Mouse (Mus musculus) stomach, embryonic 15.5 days (tissue): ENCODE data around the gene Isl1. TPM values are rescaled to one million over a fixed set of nuclear protein-coding genes. Genes with fewer than 3 reads are reported as not detected.
A peak's percentile ranks its signal among the peaks of the same experiment; 100 is the strongest.

ENCODE experiments used
- ATAC-seq: fragments of 200-750 bp; cut with Nextera tagmentation; 2 replicates; pipeline ENCODE4 v1.8.0; 2017; ENCODE audit warnings: low read depth, moderate number of reproducible peaks, moderate TSS enrichment; ENCODE audit not compliant: insufficient read depth, low FRiP score
- H3K27ac ChIP-seq: fragments of 300-500 bp; sonication (generic); 2 replicates; pipeline ENCODE4 v1.5.1; 2015; ENCODE audit warnings: mild to moderate bottlenecking, inconsistent platforms
- H3K27me3 ChIP-seq: fragments of 300-500 bp; sonication (generic); replicated peaks from 2 replicates; pipeline ENCODE4 v1.6.1; 2015; ENCODE audit warnings: inconsistent platforms
- H3K36me3 ChIP-seq: fragments of 300-500 bp; sonication (generic); 2 replicates; pipeline ENCODE4 v1.6.1; 2015; ENCODE audit warnings: inconsistent platforms
- H3K4me1 ChIP-seq: fragments of 300-500 bp; sonication (generic); 2 replicates; pipeline ENCODE4 v1.6.1; 2015; ENCODE audit warnings: inconsistent platforms
- H3K4me2 ChIP-seq: fragments of 300-500 bp; sonication (generic); 2 replicates; pipeline ENCODE4 v1.6.1; 2015; ENCODE audit warnings: mild to moderate bottlenecking, inconsistent platforms
- H3K4me3 ChIP-seq: fragments of 300-500 bp; sonication (generic); replicated peaks from 2 replicates; pipeline ENCODE4 v1.5.1; 2015; ENCODE audit warnings: inconsistent platforms
- H3K9ac ChIP-seq: fragments of 300-500 bp; sonication (generic); 2 replicates; pipeline ENCODE4 v1.6.1; 2015; ENCODE audit warnings: inconsistent platforms
- H3K9me3 ChIP-seq: fragments of 300-500 bp; sonication (generic); 2 replicates; pipeline ENCODE4 v1.6.1; 2016; ENCODE audit warnings: inconsistent platforms
- WGBS: fragments of 180-500 bp; shearing (Covaris S2); methylation state at CpG from one replicate; pipeline ENCODE4 v1.1.7; 2015; 5-methylcytosine and 5-hydroxymethylcytosine counted together
- polyA plus RNA-seq: library from polyadenylated mRNA; unstranded; fragments of >200 nt; fragmentation: Nextera tagmentation; extraction: Ambion mirVana; gene quantifications from 2 replicates; pipeline ENCODE4 v1.2.1, GENCODE M21; 2015

The Isl1 gene
- polyA plus RNA-seq, 1 experiment from 2014 or later, result 29.7 TPM

DNA sequence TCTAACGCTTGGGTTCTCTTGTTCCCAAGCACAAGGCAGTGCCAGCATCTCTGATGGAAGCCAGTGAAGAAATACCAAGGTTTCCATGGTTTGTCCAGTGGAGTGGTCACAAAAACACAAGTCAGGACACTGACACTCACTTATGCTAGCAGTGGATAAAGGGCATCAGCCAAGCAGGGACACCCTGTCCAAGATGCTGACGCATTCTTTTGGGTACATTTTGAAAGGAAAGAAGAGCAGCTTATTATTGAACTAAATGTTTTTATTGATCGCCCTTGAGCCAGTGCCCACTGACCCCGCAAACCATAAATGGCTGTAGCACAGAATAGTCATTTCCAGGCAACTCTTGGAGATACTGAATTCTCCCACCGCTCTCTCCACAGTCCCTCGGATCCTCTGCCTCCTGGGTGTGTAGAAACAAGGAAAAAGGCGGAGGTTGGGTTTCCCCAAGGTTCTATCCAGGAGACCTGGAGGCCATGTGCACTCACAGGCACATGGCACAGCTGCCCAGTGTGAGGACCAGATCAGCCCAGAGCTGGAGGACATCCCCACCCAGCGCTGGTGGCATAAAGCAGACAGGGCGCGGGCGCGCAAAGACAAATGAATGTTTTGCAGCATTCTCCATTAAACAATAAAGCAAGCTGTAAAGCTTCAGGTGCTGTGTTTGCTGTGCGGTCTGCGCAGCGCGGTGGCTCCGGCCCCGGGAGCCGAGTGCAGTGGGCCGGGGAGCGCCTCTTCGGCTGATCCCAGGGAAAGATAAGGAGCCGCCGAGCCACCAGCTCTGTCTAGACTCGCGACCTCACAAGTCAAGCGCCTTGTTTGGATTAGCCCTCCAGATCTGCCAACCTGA lies 16.0 kb downstream of the Isl1 start:
- Histone ChIP-seq H3K9ac (no peak overlapping the region), H3K4me1 (peaks cover 5% of the 10 kb centered on the region; the same call in 1 of the 2 replicates), H3K27ac (no peak overlapping the region), H3K27me3 (peaks cover 23% of the 10 kb centered on the region), H3K9me3 (no peaks in the 10 kb centered on the region), H3K4me2 (peak overlapping the region; percentile 54), H3K36me3 (no peaks in the 10 kb centered on the region), H3K4me3 (peak overlapping the region; percentile 27)
- ATAC-seq, result peak; percentile 66; the same call in 1 of the 2 replicates
- 14% methylated on average over 27 of the region's 27 CpGs for WGBS

DNA sequence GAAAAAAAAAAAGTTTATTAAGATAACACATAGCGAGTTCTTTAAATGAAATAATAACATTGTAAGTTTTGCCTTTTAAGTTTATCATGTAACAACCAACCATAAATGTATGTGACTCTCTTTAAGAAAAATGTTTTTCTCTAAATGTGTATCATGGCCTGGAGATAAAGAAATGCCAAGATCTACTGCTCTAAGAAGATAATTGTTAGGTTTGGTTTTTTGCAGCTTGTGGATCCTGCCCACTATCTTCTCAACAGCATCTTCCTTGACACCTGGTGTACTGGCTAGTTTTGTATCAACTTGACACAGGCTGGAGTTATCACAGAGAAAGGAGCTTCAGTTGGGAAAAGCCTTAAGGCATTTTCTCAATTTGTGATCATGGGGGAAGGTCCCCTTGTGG lies 19.8 kb downstream of the Isl1 start:
- no peak overlapping the region for H3K9ac ChIP-seq
- H3K4me2 ChIP-seq, result no peak overlapping the region
- H3K9me3 ChIP-seq, result no peaks in the 10 kb centered on the region
- no peak overlapping the region for H3K27ac ChIP-seq
- no peak overlapping the region for H3K4me3 ChIP-seq
- no peak for ATAC-seq
- 94% methylated on average over 1 of the region's 1 CpGs for WGBS
- peaks cover 11% of the 10 kb centered on the region; the same call in 1 of the 2 replicates for H3K27me3 ChIP-seq
- peaks cover 5% of the 10 kb centered on the region; the same call in 1 of the 2 replicates for H3K4me1 ChIP-seq
- H3K36me3 ChIP-seq, result no peaks in the 10 kb centered on the region

DNA sequence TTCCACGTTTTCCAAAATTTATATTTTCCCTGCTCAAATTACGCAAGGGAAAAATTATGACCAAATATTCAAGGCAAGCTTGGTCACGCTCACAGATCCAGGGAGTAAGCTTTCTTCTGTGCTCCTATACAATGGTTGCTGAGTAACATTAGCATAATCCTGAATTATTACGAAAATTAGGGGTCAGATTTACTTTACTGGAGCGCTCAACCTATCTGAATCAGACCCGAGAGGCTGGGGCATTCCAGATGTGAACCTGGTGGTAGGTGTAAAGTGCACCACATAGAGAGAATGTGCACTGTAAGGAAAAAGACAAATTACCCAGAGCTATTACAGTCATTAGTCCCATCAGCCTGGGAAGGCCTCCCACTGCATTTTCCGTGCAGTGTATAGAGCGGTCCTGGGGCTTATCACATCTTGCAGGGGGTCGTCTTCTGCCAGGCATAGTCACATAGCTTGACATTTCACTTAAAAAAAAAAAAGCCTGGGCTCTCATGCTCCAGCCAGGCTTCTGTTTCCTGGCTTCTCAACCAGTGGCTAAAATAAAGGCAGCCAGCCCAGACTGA lies 30.2 kb downstream of the Isl1 start:
- Histone ChIP-seq H3K9me3 (no peaks in the 10 kb centered on the region), H3K27ac (no peak overlapping the region), H3K4me3 (no peak overlapping the region), H3K36me3 (no peaks in the 10 kb centered on the region), H3K9ac (no peak overlapping the region), H3K4me2 (no peak overlapping the region), H3K4me1 (no peaks in the 10 kb centered on the region), H3K27me3 (no peaks in the 10 kb centered on the region)
- ATAC-seq, result no peak
- 48% methylated on average over 9 of the region's 9 CpGs for WGBS
